In the genomic region with DNA sequence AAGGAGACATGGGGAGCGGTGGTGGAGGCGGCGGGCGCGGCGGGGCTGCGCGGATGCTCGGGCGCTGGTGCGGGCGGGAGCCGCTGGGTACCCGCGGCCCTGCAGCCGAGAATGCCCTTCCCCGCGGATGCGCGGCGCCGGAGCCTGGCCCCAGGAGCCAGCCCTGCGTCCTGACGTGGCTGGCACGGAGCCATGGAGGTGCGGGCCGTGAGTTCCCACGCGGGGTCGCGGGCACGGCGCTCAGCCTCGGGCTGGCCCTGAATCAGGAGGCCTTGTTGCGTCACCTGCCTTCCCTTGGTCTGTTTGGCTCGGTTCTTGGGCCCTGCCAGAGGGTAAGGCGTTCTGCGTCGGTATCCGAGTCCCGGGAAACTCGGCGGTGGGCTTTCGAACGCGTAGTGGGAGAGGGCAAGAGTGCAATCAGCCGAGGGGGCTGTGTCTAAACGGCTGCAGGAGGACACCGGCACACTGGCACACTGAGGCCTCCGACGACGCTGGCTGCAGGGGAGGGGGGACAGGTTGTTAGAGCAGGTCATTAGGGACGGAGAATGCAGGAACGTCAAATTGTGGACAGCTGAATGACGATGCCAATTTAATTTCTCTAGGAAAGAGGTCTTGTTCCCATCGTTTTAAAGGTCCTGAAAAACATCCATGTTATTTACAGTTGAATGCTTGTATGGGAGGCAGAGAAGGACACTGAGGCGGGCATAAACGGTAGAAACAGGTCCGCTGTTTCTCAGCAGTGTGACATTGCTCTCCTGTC, we compare ENCODE assay signal across 7 mouse cellular contexts. TPM values are rescaled to one million over a fixed set of nuclear protein-coding genes. Genes with fewer than 3 reads are reported as not detected.
A peak's percentile ranks its signal among the peaks of the same experiment; 100 is the strongest.
DNase-seq lines count a peak whose midpoint lies in the region; ATAC-seq and TF ChIP-seq lines count a peak whose summit lies in the region.

No protein-coding gene starts in this region.

- no peak overlapping the region for H3K27ac ChIP-seq in ES-E14 (ENCODE audit: insufficient read depth, low read depth, low read length, poor library complexity, severe bottlenecking)
- H3K27ac ChIP-seq in lung, embryonic 15.5 days, result no peak overlapping the region

- H3K4me1 ChIP-seq in ES-E14 (ENCODE audit: control insufficient read depth in 2 of 2, insufficient read depth in 2 of 2, low read length in 2 of 2, poor library complexity in 1 of 2), result peaks cover 0 to 5% of the 10 kb centered on the region in 2 experiments; a peak in 2 of 4 replicates
- H3K4me1 ChIP-seq in lung, embryonic 15.5 days, result peaks cover 5% of the 10 kb centered on the region; the same call in 1 of the 2 replicates

- ATAC-seq in lung, embryonic 15.5 days (ENCODE audit: borderline replicate concordance, extremely low read depth, low FRiP score, low TSS enrichment), result peak; percentile 73; the same call in 1 of the 2 replicates

- H3K36me3 ChIP-seq in ES-E14 (ENCODE audit: control insufficient read depth, insufficient read depth, low read length, poor library complexity, severe bottlenecking), result no peaks in the 10 kb centered on the region
- H3K36me3 ChIP-seq in lung, embryonic 15.5 days, result no peaks in the 10 kb centered on the region

- no peak for DNase-seq in ES-E14 (ENCODE audit: low read depth, low spot score)
- peak; percentile 59 to 89 for DNase-seq in adrenal gland, adult (ENCODE audit: inconsistent age in 2 of 2, low spot score in 1 of 2)
- DNase-seq in embryo, embryonic 11 days, result peak; percentile 55
- peak; percentile 14 to 18 for DNase-seq in heart, adult 9 months (ENCODE audit: low spot score in 2 of 2)
- DNase-seq in kidney, adult 9 months, result peak; percentile 14
- DNase-seq in retina, postnatal 7 days (ENCODE audit: low read depth, low spot score), result peak; percentile 39

- H3K9ac ChIP-seq in ES-E14 (ENCODE audit: insufficient read depth, low read depth, low read length, poor library complexity, severe bottlenecking), result peak overlapping the region; percentile 88
- peak overlapping the region; percentile 60 for H3K9ac ChIP-seq in lung, embryonic 15.5 days

- WGBS in lung, embryonic 15.5 days, result 2% methylated on average over 55 of the region's 59 CpGs

- H3K27me3 ChIP-seq in lung, embryonic 15.5 days, result peaks cover 3% of the 10 kb centered on the region; the same call in 1 of the 2 replicates

- peak overlapping the region; percentile 83 to 85 for H3K4me3 ChIP-seq in ES-E14 (ENCODE audit: insufficient read depth in 1 of 2, low read depth in 1 of 2, low read length in 2 of 2, poor library complexity in 1 of 2, severe bottlenecking in 1 of 2)
- H3K4me3 ChIP-seq in lung, embryonic 15.5 days, result peak overlapping the region; percentile 68

- peak overlapping the region; percentile 90 for H3K4me2 ChIP-seq in lung, embryonic 15.5 days

- in situ Hi-C loops in ES-E14 (cut with MboI; ENCODE audit: low sequenced_read_pairs in 2 of 2, unreplicated experiment in 2 of 2), result no loop called here

- H3K9me3 ChIP-seq in ES-E14 (ENCODE audit: control insufficient read depth, insufficient read depth, low read depth, low read length), result no peaks in the 10 kb centered on the region
- H3K9me3 ChIP-seq in lung, embryonic 15.5 days, result no peaks in the 10 kb centered on the region

TF ChIP-seq in ES-E14, 5 proteins besides CTCF, POLR2A, EP300 and RAD21:
- no peak for TF ChIP-seq HCFC1 (IDR thresholded peaks at IDR 0.05; ENCODE audit: borderline replicate concordance, insufficient read depth, low read length)
- TF ChIP-seq MAFK (IDR thresholded peaks at IDR 0.05; ENCODE audit: insufficient read depth, low read depth, low read length), result no peak
- TF ChIP-seq CHD2 (IDR thresholded peaks at IDR 0.05; ENCODE audit: low read depth, low read length), result no peak
- TF ChIP-seq ZC3H11A (IDR thresholded peaks at IDR 0.05; ENCODE audit: borderline replicate concordance, low read depth, low read length), result no peak
- no peak for TF ChIP-seq ZNF384 (IDR thresholded peaks at IDR 0.05; ENCODE audit: low read depth, low read length)

RNA-seq across cellular contexts. Expression of gene Adar, which starts 0.6 kb away (rescaled TPM):
- total RNA-seq in ES-E14 (2012; rRNA removed), result 35.2 and 42.7 TPM in 2 replicates
- polyA plus RNA-seq in lung, embryonic 15.5 days (2015; fragmentation: Nextera tagmentation; extraction: Ambion mirVana), result 10.8 and 11.3 TPM in 2 replicates

RNA-seq across cellular contexts. Expression of gene Chrnb2, which starts 49.0 kb away (rescaled TPM):
- total RNA-seq in ES-E14 (2012; rRNA removed), result 0.67 and 2.1 TPM in 2 replicates
- polyA plus RNA-seq in lung, embryonic 15.5 days (2015; fragmentation: Nextera tagmentation; extraction: Ambion mirVana), result 0.30 and 0.36 TPM in 2 replicates

RNA-seq across cellular contexts. Expression of gene Ube2q1, which starts 58.0 kb away (rescaled TPM):
- 45.2 and 47.6 TPM in 2 replicates for total RNA-seq in ES-E14 (2012; rRNA removed)
- polyA plus RNA-seq in lung, embryonic 15.5 days (2015; fragmentation: Nextera tagmentation; extraction: Ambion mirVana), result 10.8 and 12.0 TPM in 2 replicates
